Mouse (Mus musculus) thymus, postnatal 14 days (tissue): ENCODE data around the gene Rps27.

Experiments
- DNase-seq: peaks from one replicate; pipeline ENCODE4 v3.0.0; 2021

The Rps27 gene

GRCm38 (mm10) chr3:90231075-90231474 lies 17.6 kb upstream of the Rps27 start:
- no peak for DNase-seq

- DNase-seq, result no peak
Measured at GRCm38 (mm10) chr3:90224331-90224730, 10.9 kb upstream of the Rps27 start.

GRCm38 (mm10) chr3:90222941-90223340 lies 9.5 kb upstream of the Rps27 start:
- DNase-seq, result no peak

- no peak for DNase-seq
Measured at GRCm38 (mm10) chr3:90222455-90222854, 9.0 kb upstream of the Rps27 start.

- DNase-seq, result no peak
Measured at GRCm38 (mm10) chr3:90221123-90221522, 7.7 kb upstream of the Rps27 start.

GRCm38 (mm10) chr3:90220531-90220951 lies 7.1 kb upstream of the Rps27 start:
- DNase-seq, result peak; percentile 26

- DNase-seq, result peak; percentile 54
Measured at GRCm38 (mm10) chr3:90220088-90220487, 6.6 kb upstream of the Rps27 start.

GRCm38 (mm10) chr3:90215825-90216380 lies 2.5 kb upstream of the Rps27 start:
- peak; percentile 28 for DNase-seq

- DNase-seq, result peak; percentile 26
Measured at GRCm38 (mm10) chr3:90213956-90214684, 669 bp upstream of the Rps27 start.

- DNase-seq, result no peak
Measured at GRCm38 (mm10) chr3:90212723-90213122, 728 bp downstream of the Rps27 start.

GRCm38 (mm10) chr3:90211475-90212398 lies 1.7 kb downstream of the Rps27 start:
- DNase-seq, result no peak

GRCm38 (mm10) chr3:90209908-90210566 lies 3.4 kb downstream of the Rps27 start:
- no peak for DNase-seq

- no peak for DNase-seq
Measured at GRCm38 (mm10) chr3:90208662-90209061, 4.8 kb downstream of the Rps27 start.

- no peak for DNase-seq
Measured at GRCm38 (mm10) chr3:90204582-90204981, 8.9 kb downstream of the Rps27 start.

GRCm38 (mm10) chr3:90203619-90204018 lies 9.8 kb downstream of the Rps27 start:
- DNase-seq, result no peak

GRCm38 (mm10) chr3:90202884-90203283 lies 10.6 kb downstream of the Rps27 start:
- DNase-seq, result no peak

GRCm38 (mm10) chr3:90197548-90197947 lies 15.9 kb downstream of the Rps27 start:
- DNase-seq, result no peak

GRCm38 (mm10) chr3:90195644-90196043 lies 17.8 kb downstream of the Rps27 start:
- DNase-seq, result no peak

GRCm38 (mm10) chr3:90194759-90195158 lies 18.7 kb downstream of the Rps27 start:
- no peak for DNase-seq

- DNase-seq, result no peak
Measured at GRCm38 (mm10) chr3:90190859-90191510, 22.5 kb downstream of the Rps27 start.

- DNase-seq, result no peak
Measured at GRCm38 (mm10) chr3:90183581-90183980, 29.9 kb downstream of the Rps27 start.

- no peak for DNase-seq
Measured at GRCm38 (mm10) chr3:90179566-90179965, 33.9 kb downstream of the Rps27 start.
